Mouse (Mus musculus): ENCODE measurements around the gene Aplnr. TPM values are rescaled to one million over a fixed set of nuclear protein-coding genes. Genes with fewer than 3 reads are reported as not detected.

The Aplnr gene
- polyA plus RNA-seq, 1 experiment: not detected

- Histone ChIP-seq H3ac (ENCODE audit: control insufficient read depth, insufficient read length, low read depth) (no peak overlapping the region), H3K79me2 (ENCODE audit: control insufficient read depth, insufficient read depth) (no peaks in the 10 kb centered on the region), H3K4me3 (ENCODE audit: insufficient read depth, poor library complexity, severe bottlenecking) (no peak overlapping the region), H3K27me3 (ENCODE audit: control insufficient read depth, insufficient read depth, insufficient read length) (peaks cover 4% of the 10 kb centered on the region), H3K36me3 (ENCODE audit: control insufficient read depth, insufficient read depth) (no peaks in the 10 kb centered on the region), H3K79me3 (ENCODE audit: low read depth) (no peaks in the 10 kb centered on the region)
- no peak for TF ChIP-seq MAX (IDR thresholded peaks at IDR 0.05)
- no peak for TF ChIP-seq CEBPB (IDR thresholded peaks at IDR 0.05; ENCODE audit: low read depth)
- no peak for TF ChIP-seq MYOD1 (IDR thresholded peaks at IDR 0.05; ENCODE audit: control insufficient read depth, insufficient read length, low read depth)
- no peak for TF ChIP-seq MYOG (IDR thresholded peaks at IDR 0.05; ENCODE audit: control insufficient read depth, extremely low read depth, insufficient read length)
- no peak for TF ChIP-seq FOSL1 (IDR thresholded peaks at IDR 0.05; ENCODE audit: insufficient read depth, low read length, poor library complexity, severe bottlenecking)
- TF ChIP-seq CTCF (IDR thresholded peaks at IDR 0.05; ENCODE audit: control insufficient read depth, insufficient read depth, insufficient read length): no peak
- TF ChIP-seq USF1 (IDR thresholded peaks at IDR 0.05; ENCODE audit: low read depth): no peak
These were observed 51.6 kb downstream of the Aplnr start for GRCm38 (mm10) chr2:85187582-85188151.

Other genes starting within 250 kb of the Aplnr start
- 0.18 TPM for gene Rtn4rl2, start 249.5 kb upstream of the Aplnr start, polyA plus RNA-seq (2012; fragmentation: generic; extraction: Trizol)
- 10.5 TPM for gene Slc43a3, start 199.6 kb upstream of the Aplnr start, polyA plus RNA-seq (2012; fragmentation: generic; extraction: Trizol)
- gene Prg2, start 155.8 kb upstream of the Aplnr start, polyA plus RNA-seq (2012; fragmentation: generic; extraction: Trizol): not detected
- not detected for gene Prg3, start 148.0 kb upstream of the Aplnr start, polyA plus RNA-seq (2012; fragmentation: generic; extraction: Trizol)
- gene Ssrp1, start 99.0 kb upstream of the Aplnr start, polyA plus RNA-seq (2012; fragmentation: generic; extraction: Trizol): 195 TPM
- 0.30 TPM for gene P2rx3, start 98.8 kb upstream of the Aplnr start, polyA plus RNA-seq (2012; fragmentation: generic; extraction: Trizol)
- gene Tnks1bp1, start 88.2 kb upstream of the Aplnr start, polyA plus RNA-seq (2012; fragmentation: generic; extraction: Trizol): 58.6 TPM
- not detected for gene Lrrc55, start 61.0 kb downstream of the Aplnr start, polyA plus RNA-seq (2012; fragmentation: generic; extraction: Trizol)
- gene Olfr987, start 203.1 kb downstream of the Aplnr start, polyA plus RNA-seq (2012; fragmentation: generic; extraction: Trizol): not detected
- gene Olfr988, start 227.0 kb downstream of the Aplnr start, polyA plus RNA-seq (2012; fragmentation: generic; extraction: Trizol): not detected